Mouse (Mus musculus) lung, postnatal 0 days (tissue): Measurements from ENCODE around the gene Mgat5. TPM values are rescaled to one million over a fixed set of nuclear protein-coding genes. Genes with fewer than 3 reads are reported as not detected.

Experiments
- ATAC-seq: fragments of 200-750 bp; cut with Nextera tagmentation; 2 replicates; pipeline ENCODE4 v1.8.0; 2017; ENCODE audit warnings: moderate library complexity
- DNase-seq: peaks from one replicate; pipeline ENCODE4 v3.0.0-alpha.2; 2016; ENCODE audit warnings: low spot score
- H3K27ac ChIP-seq: fragments of 300-500 bp; sonication (generic); 2 replicates; pipeline ENCODE4 v1.5.1; 2014; ENCODE audit warnings: antibody characterized with exemption, mild to moderate bottlenecking, low read length, mixed read lengths
- H3K27me3 ChIP-seq: fragments of 300-500 bp; sonication (generic); replicated peaks from 2 replicates; pipeline ENCODE4 v1.6.1; 2014; ENCODE audit warnings: low read length, mixed read lengths; ENCODE audit not compliant: insufficient read depth
- H3K36me3 ChIP-seq: fragments of 300-500 bp; sonication (generic); 2 replicates; pipeline ENCODE4 v1.6.1; 2014; ENCODE audit warnings: low read length, mixed read lengths; ENCODE audit not compliant: insufficient read depth
- H3K4me1 ChIP-seq: fragments of 300-500 bp; sonication (generic); 2 replicates; pipeline ENCODE4 v1.6.1; 2014; ENCODE audit warnings: antibody characterized with exemption, low read depth, low read length, mixed read lengths; ENCODE audit not compliant: insufficient read depth
- H3K4me2 ChIP-seq: fragments of 300-500 bp; sonication (generic); replicated peaks from 2 replicates; pipeline ENCODE4 v1.6.1; 2014; ENCODE audit warnings: low read depth, mild to moderate bottlenecking, low read length, moderate library complexity, mixed read lengths
- H3K4me3 ChIP-seq: fragments of 300-500 bp; sonication (generic); 2 replicates; pipeline ENCODE4 v1.5.1; 2014; ENCODE audit warnings: low read depth, low read length
- H3K9ac ChIP-seq: fragments of 300-500 bp; sonication (generic); replicated peaks from 2 replicates; pipeline ENCODE4 v1.6.1; 2014; ENCODE audit warnings: low read depth, mild to moderate bottlenecking
- H3K9me3 ChIP-seq: fragments of 300-500 bp; sonication (generic); 2 replicates; pipeline ENCODE4 v1.6.1; 2016; ENCODE audit warnings: low read length, mixed read lengths
- CTCF ChIP-seq: IDR thresholded peaks from 2 replicates; pipeline ENCODE4 v1.5.1; 2016; ENCODE audit warnings: antibody characterized with exemption, mild to moderate bottlenecking
- EP300 ChIP-seq: IDR thresholded peaks from 2 replicates; pipeline ENCODE4 v1.6.1; 2016; ENCODE audit warnings: antibody characterized with exemption, mild to moderate bottlenecking, control low read depth
- WGBS: fragments of 180-500 bp; shearing (Covaris S2); extraction: QIAGEN DNeasy Blood & Tissue Kit; methylation state at CpG from one replicate; pipeline ENCODE4 v1.1.7; 2014; 5-methylcytosine and 5-hydroxymethylcytosine counted together
- polyA plus RNA-seq: library from polyadenylated mRNA; unstranded; fragments of >200 nt; fragmentation: Nextera tagmentation; extraction: Ambion mirVana; gene quantifications from 2 replicates; pipeline ENCODE4 v1.2.1, GENCODE M21; 2015

Gene Mgat5
- polyA plus RNA-seq, 1 experiment from 2014 or later: 3.5 TPM

DNA sequence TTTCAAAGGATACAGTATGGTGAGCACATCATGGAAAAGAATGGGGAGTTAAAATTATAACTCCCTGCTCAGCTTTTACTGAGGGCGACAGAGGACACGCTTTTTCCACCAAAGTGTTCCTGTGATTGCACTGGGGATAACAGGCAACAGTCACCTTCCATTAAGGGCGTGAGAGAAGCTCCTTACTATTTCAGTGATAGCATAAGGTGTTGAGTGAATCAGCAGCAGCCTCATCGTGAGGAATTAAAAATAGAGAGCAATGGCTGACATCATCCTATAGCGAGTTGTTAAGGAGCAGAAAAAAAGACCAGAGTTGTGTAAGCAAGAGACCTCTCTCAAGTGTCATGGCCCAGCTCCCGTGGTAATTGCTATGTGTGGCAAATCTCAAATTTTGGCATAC lies 41.3 kb downstream of the Mgat5 start:
- Histone ChIP-seq H3K9me3 (no peaks in the 10 kb centered on the region), H3K4me1 (no peaks in the 10 kb centered on the region), H3K4me2 (no peak overlapping the region), H3K4me3 (no peak overlapping the region), H3K9ac (no peak overlapping the region), H3K27me3 (no peaks in the 10 kb centered on the region), H3K27ac (no peak overlapping the region), H3K36me3 (no peaks in the 10 kb centered on the region)
- DNase-seq (no peak), ATAC-seq (no peak)
- 60% methylated on average over 6 of the region's 6 CpGs for WGBS
- no peak for TF ChIP-seq EP300
- no peak for TF ChIP-seq CTCF

DNA sequence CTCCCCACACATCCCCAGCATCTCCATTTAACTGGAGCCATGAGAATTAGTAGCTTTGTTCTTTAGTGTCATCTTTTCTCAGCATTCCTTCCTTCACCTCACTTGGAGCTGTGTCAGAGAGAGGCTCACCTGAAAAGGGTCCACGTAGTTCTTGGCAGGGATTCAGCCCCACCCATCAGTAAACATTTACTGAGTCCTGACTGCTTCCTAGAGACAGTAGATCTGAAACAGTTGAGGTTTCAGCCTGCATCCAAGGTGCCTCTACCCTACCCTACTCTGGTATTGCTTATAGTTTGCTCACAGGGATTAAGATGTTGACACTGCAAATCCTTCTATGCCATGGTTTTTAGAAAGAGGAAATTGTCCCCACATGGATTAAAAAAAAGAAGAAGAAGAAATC lies 43.6 kb downstream of the Mgat5 start:
- no peak overlapping the region for H3K27ac ChIP-seq
- no peaks in the 10 kb centered on the region for H3K27me3 ChIP-seq
- H3K4me1 ChIP-seq: no peaks in the 10 kb centered on the region
- H3K36me3 ChIP-seq: no peaks in the 10 kb centered on the region
- WGBS: 45% methylated on average over 1 of the region's 1 CpGs
- no peak overlapping the region for H3K9ac ChIP-seq
- no peak overlapping the region for H3K4me2 ChIP-seq
- H3K9me3 ChIP-seq: no peaks in the 10 kb centered on the region
- DNase-seq: peak; percentile 8
- H3K4me3 ChIP-seq: no peak overlapping the region
- peak; percentile 38; the same call in 1 of the 2 replicates for ATAC-seq
- TF ChIP-seq EP300 (no peak), CTCF (no peak)

DNA sequence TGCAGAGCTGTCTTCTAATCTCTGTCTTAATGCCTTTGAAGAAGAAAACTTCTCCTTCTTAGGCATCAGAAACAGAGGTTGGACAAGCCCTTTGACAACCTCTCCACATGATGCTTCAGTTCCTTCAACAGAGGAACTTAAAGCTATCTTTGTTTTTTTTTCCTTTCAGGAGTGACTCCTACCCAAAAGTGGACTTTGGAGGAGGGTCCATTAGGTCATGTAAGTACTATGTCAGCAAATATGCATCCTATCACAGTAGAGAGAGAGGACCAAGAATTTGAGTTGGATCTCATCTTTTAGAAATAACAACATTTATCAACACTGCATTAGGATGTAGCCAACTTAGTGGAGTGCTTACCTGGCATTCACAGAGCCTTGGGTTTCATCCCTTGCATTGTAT lies 44.8 kb downstream of the Mgat5 start:
- DNase-seq (no peak), ATAC-seq (no peak)
- Histone ChIP-seq H3K9ac (no peak overlapping the region), H3K4me3 (no peak overlapping the region), H3K27me3 (no peaks in the 10 kb centered on the region), H3K4me1 (no peaks in the 10 kb centered on the region), H3K9me3 (no peaks in the 10 kb centered on the region), H3K27ac (no peak overlapping the region), H3K36me3 (no peaks in the 10 kb centered on the region), H3K4me2 (no peak overlapping the region)
- TF ChIP-seq EP300: no peak
- no peak for TF ChIP-seq CTCF

DNA sequence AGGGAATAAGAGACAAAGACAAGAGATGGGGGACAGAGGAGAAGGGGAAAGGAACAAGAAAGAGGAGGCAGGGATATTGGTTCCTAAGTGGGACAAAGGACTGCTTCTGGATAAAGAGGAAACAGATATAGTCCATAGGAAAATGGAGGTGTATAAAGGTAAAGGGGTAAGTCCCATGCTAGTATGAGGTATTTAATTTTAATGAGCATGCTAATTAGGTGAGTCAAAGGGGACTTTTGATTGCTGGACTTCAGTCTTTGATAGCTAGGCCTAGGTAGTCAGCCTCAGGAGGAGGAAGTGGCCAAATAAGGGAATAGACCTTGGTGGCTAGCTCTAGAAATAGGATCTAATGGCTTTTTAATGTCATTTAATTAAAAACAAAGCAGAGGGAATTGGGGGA lies 45.5 kb downstream of the Mgat5 start:
- no peak overlapping the region for H3K4me3 ChIP-seq
- no peak for DNase-seq
- no peak overlapping the region for H3K27ac ChIP-seq
- H3K4me1 ChIP-seq: no peaks in the 10 kb centered on the region
- H3K36me3 ChIP-seq: no peaks in the 10 kb centered on the region
- H3K4me2 ChIP-seq: no peak overlapping the region
- no peaks in the 10 kb centered on the region for H3K27me3 ChIP-seq
- ATAC-seq: no peak
- TF ChIP-seq EP300: no peak
- no peak for TF ChIP-seq CTCF
- H3K9me3 ChIP-seq: no peaks in the 10 kb centered on the region
- H3K9ac ChIP-seq: no peak overlapping the region

DNA sequence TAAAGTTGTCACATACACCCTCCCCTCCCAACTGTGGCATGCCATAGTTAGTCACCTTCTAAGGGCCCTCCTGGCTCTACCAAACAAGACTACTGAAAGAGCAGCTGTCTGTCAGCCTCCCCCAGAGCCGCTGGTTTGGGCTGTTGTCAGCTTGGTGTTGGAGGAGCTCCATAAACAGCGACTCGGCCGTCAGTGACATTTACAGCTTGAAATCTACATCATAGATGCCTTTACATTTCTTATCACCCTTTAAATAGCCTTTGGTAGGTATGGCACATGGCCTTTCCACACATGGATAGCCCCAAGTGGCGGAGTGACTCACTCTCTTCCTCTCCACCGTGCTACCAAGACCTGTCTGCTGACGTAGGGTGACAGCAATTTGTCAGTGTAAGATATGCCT lies 46.9 kb downstream of the Mgat5 start:
- no peak for ATAC-seq
- no peak overlapping the region for H3K27ac ChIP-seq
- H3K9me3 ChIP-seq: no peaks in the 10 kb centered on the region
- H3K36me3 ChIP-seq: no peaks in the 10 kb centered on the region
- WGBS: 80% methylated on average over 7 of the region's 7 CpGs
- no peak overlapping the region for H3K9ac ChIP-seq
- no peak overlapping the region for H3K4me3 ChIP-seq
- no peaks in the 10 kb centered on the region for H3K4me1 ChIP-seq
- TF ChIP-seq EP300 (no peak), CTCF (no peak)
- no peak overlapping the region for H3K4me2 ChIP-seq
- DNase-seq: no peak
- H3K27me3 ChIP-seq: no peaks in the 10 kb centered on the region

DNA sequence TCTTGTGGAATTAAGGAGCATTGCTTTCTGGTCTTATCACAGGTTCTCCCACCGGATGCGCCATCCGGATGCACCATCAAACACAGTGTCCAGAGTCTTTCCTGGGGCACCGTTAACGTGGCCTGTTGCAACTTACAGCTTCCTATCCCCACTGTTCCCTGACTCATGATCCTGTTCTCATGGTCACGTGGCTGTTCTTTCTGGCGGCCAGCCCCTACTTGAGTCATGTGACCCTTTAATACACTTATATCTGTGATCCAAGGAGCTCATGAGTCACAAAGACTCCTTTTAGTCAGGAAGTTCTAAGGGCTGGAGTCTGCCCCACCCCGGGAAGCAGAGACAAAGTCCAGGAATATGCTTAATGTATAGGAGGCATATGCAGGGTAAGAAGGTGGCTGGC lies 52.2 kb downstream of the Mgat5 start:
- no peak for TF ChIP-seq CTCF
- TF ChIP-seq EP300: no peak

DNA sequence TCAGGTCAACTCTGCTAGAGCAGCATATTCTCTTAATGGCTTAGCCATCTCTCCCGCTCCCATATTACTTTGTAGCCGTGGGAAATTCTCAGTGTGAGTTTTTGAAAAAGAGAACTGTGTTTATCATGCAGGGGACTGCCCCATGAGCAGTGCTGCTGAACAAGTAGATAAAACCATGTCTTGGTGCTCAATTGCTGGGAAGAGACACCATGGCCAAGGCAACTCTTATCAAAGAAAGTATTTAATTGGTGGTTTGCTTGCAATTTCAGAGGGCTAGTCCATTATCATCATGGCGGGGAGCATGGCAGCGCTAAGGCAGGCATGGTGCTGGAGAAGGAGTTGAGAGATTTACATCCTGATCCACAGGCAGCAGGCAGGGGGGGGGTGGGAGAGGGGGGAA lies 54.9 kb downstream of the Mgat5 start:
- no peak overlapping the region for H3K4me2 ChIP-seq
- H3K4me1 ChIP-seq: no peaks in the 10 kb centered on the region
- TF ChIP-seq EP300: no peak
- no peak for DNase-seq
- H3K27me3 ChIP-seq: no peaks in the 10 kb centered on the region
- 80% methylated on average over 4 of the region's 4 CpGs for WGBS
- no peak overlapping the region for H3K27ac ChIP-seq
- ATAC-seq: no peak
- no peaks in the 10 kb centered on the region for H3K9me3 ChIP-seq
- no peaks in the 10 kb centered on the region for H3K36me3 ChIP-seq
- no peak overlapping the region for H3K4me3 ChIP-seq
- H3K9ac ChIP-seq: no peak overlapping the region

More for the DNA sequence above, 52.2 kb downstream of the Mgat5 start:
- Histone ChIP-seq H3K27me3 (no peaks in the 10 kb centered on the region), H3K9ac (no peak overlapping the region), H3K9me3 (no peaks in the 10 kb centered on the region), H3K4me1 (no peaks in the 10 kb centered on the region), H3K4me2 (no peak overlapping the region), H3K36me3 (no peaks in the 10 kb centered on the region), H3K27ac (no peak overlapping the region), H3K4me3 (no peak overlapping the region)
- 76% methylated on average over 8 of the region's 8 CpGs for WGBS
- ATAC-seq: peak; percentile 67
- DNase-seq: peak; percentile 70
